In genomic region chr16:56611096-56611867, GRCm38 (mm10) we compare ENCODE assay signal across 28 mouse cellular contexts.
A peak's percentile ranks its signal among the peaks of the same experiment; 100 is the strongest.
DNase-seq lines count a peak whose midpoint lies in the region; ATAC-seq and TF ChIP-seq lines count a peak whose summit lies in the region.
"Had no signal": no experiment of that assay in that cellular context is flagged by ENCODE, and none has a peak within 500 bp of the region (broad histone marks: within the 10 kb centered on the region; RNA-seq: fewer than 3 reads in every experiment).

No protein-coding gene starts in this region.

- H3K4me1 ChIP-seq in midbrain, embryonic 14.5 days (ENCODE audit: control insufficient read depth, insufficient read depth, low read length) = no peaks in the 10 kb centered on the region
- no peaks in the 10 kb centered on the region for H3K4me1 ChIP-seq in midbrain, postnatal 0 days (ENCODE audit: insufficient read depth, low read length)
- H3K4me1 ChIP-seq: heart, embryonic 12.5 days; intestine, embryonic 15.5 days; limb, embryonic 13.5 days; stomach, embryonic 15.5 days had no signal

- no peaks in the 10 kb centered on the region for H3K27me3 ChIP-seq in midbrain, embryonic 14.5 days (ENCODE audit: control insufficient read depth, insufficient read depth, low read length)
- H3K27me3 ChIP-seq in midbrain, postnatal 0 days (ENCODE audit: insufficient read depth, low read length) = no peaks in the 10 kb centered on the region
- H3K27me3 ChIP-seq: heart, embryonic 12.5 days; intestine, embryonic 15.5 days; limb, embryonic 13.5 days; stomach, embryonic 15.5 days had no signal

- DNase-seq in embryo, embryonic 11 days = peak; percentile 7
- DNase-seq in embryo, embryonic 10 days (ENCODE audit: low spot score) = no peak
- peak; percentile 8 for DNase-seq in gastrocnemius, postnatal 25 days
- DNase-seq in gastrocnemius, adult 8-10 months (ENCODE audit: low spot score in 2 of 2) = no peak
- DNase-seq in midbrain, embryonic 14.5 days = peak; percentile 6
- no peak for DNase-seq in midbrain, postnatal 0 days (ENCODE audit: low spot score)
- peak; percentile 30 for DNase-seq in testis, postnatal 14 days (ENCODE audit: low spot score)
- DNase-seq: adrenal gland, adult 8-10 months; cerebellum, adult 11 months; cerebellum, adult 9-10 months; cerebellum, postnatal 36 days; gastrocnemius, postnatal 36 days; heart, adult 2 months; kidney, adult 2 months; kidney, postnatal 36 days; lung, postnatal 36 days; right cerebral cortex, postnatal 25 days; thymus, adult 2 months; thymus, postnatal 36 days had no signal

- H3K4me3 ChIP-seq in midbrain, embryonic 14.5 days (replicated peaks; ENCODE audit: low read depth, low read length) = no peak overlapping the region
- no peak overlapping the region for H3K4me3 ChIP-seq in midbrain, postnatal 0 days (ENCODE audit: low read depth, low read length)
- H3K4me3 ChIP-seq: heart, adult 2 months; heart, embryonic 12.5 days; hindbrain, embryonic 10.5 days; intestine, embryonic 15.5 days; layer of hippocampus, adult 2 months; limb, embryonic 13.5 days; stomach, embryonic 15.5 days had no signal

- no peak overlapping the region for H3K27ac ChIP-seq in midbrain, embryonic 14.5 days (replicated peaks; ENCODE audit: low read depth, low read length)
- H3K27ac ChIP-seq in midbrain, postnatal 0 days (ENCODE audit: low read depth, low read length) = no peak overlapping the region
- H3K27ac ChIP-seq: heart, adult 2 months; hindbrain, embryonic 10.5 days; hindbrain, postnatal 0 days; intestine, embryonic 15.5 days; layer of hippocampus, adult 2 months; limb, embryonic 13.5 days; stomach, embryonic 15.5 days had no signal

- no peaks in the 10 kb centered on the region for H3K36me3 ChIP-seq in midbrain, embryonic 14.5 days (ENCODE audit: control insufficient read depth, insufficient read depth, low read length)
- H3K36me3 ChIP-seq in midbrain, postnatal 0 days (ENCODE audit: insufficient read depth, low read length) = no peaks in the 10 kb centered on the region
- H3K36me3 ChIP-seq: heart, embryonic 12.5 days; hindbrain, embryonic 10.5 days; intestine, embryonic 15.5 days; limb, embryonic 13.5 days; stomach, embryonic 15.5 days had no signal

- ATAC-seq in midbrain, embryonic 14.5 days (ENCODE audit: low FRiP score, low TSS enrichment) = no peak
- ATAC-seq in midbrain, postnatal 0 days (ENCODE audit: low FRiP score) = no peak
- ATAC-seq: CD4-positive, CD25-positive, alpha-beta regulatory T cell, adult 4 months; hindbrain, postnatal 0 days; intestine, embryonic 15.5 days had no signal

- H3K9me3 ChIP-seq in midbrain, embryonic 14.5 days (ENCODE audit: control insufficient read depth, low read length) = no peaks in the 10 kb centered on the region
- H3K9me3 ChIP-seq in midbrain, postnatal 0 days (ENCODE audit: low read length) = no peaks in the 10 kb centered on the region
- H3K9me3 ChIP-seq: heart, embryonic 12.5 days; hindbrain, embryonic 10.5 days; intestine, embryonic 15.5 days; limb, embryonic 13.5 days; stomach, embryonic 15.5 days had no signal

- no peak for TF ChIP-seq CTCF in midbrain, postnatal 0 days (IDR thresholded peaks at IDR 0.05)

- no peak overlapping the region for H3K4me2 ChIP-seq in midbrain, embryonic 14.5 days (ENCODE audit: low read length)
- H3K4me2 ChIP-seq in midbrain, postnatal 0 days (ENCODE audit: low read depth, low read length, poor library complexity, severe bottlenecking) = no peak overlapping the region
- H3K4me2 ChIP-seq: heart, embryonic 12.5 days; intestine, embryonic 15.5 days; limb, embryonic 13.5 days; liver, embryonic 11.5 days; stomach, embryonic 15.5 days had no signal

- 46% methylated on average over 10 of the region's 10 CpGs for WGBS in midbrain, embryonic 14.5 days
- WGBS in midbrain, postnatal 0 days = 50% methylated on average over 10 of the region's 10 CpGs

- H3K9ac ChIP-seq in midbrain, embryonic 14.5 days (replicated peaks; ENCODE audit: low read length) = no peak overlapping the region
- no peak overlapping the region for H3K9ac ChIP-seq in midbrain, postnatal 0 days (replicated peaks; ENCODE audit: low read length, poor library complexity, severe bottlenecking)
- H3K9ac ChIP-seq: heart, embryonic 12.5 days; intestine, embryonic 15.5 days; limb, embryonic 13.5 days; stomach, embryonic 15.5 days had no signal

Comparison
In these comparisons a context has a peak if more than half of its experiments do, and no peak if none do; other contexts are left out.
1. DNase-seq: peak in embryo, embryonic 11 days (single experiment), gastrocnemius, postnatal 25 days (single experiment), midbrain, embryonic 14.5 days (single experiment) and testis, postnatal 14 days (single experiment); none in embryo, embryonic 10 days (single experiment), gastrocnemius, adult 8-10 months (0 of 2) and midbrain, postnatal 0 days (single experiment).